Mouse (Mus musculus) testis, adult 2 months (tissue): ENCODE results near the gene Atp10a. TPM values are rescaled to one million over a fixed set of nuclear protein-coding genes. Genes with fewer than 3 reads are reported as not detected.
A peak's percentile ranks its signal among the peaks of the same experiment; 100 is the strongest.

ENCODE experiments used
- H3K27ac ChIP-seq: fragments of 200-500 bp; 2 replicates; pipeline ENCODE4 v1.5.1; 2012; ENCODE audit warnings: low read depth, low read length; ENCODE audit not compliant: control insufficient read depth, insufficient read depth
- H3K27me3 ChIP-seq: fragments of 200-500 bp; 2 replicates; pipeline ENCODE4 v1.6.1; 2012; ENCODE audit warnings: mild to moderate bottlenecking, low read length, moderate library complexity; ENCODE audit not compliant: control insufficient read depth, insufficient read depth
- H3K36me3 ChIP-seq: fragments of 200-500 bp; 2 replicates; pipeline ENCODE4 v1.6.1; 2012; ENCODE audit warnings: mild to moderate bottlenecking, low read length; ENCODE audit not compliant: control insufficient read depth, insufficient read depth
- H3K4me1 ChIP-seq: fragments of 200-500 bp; 2 replicates; pipeline ENCODE4 v1.6.1; 2012; ENCODE audit warnings: low read length; ENCODE audit not compliant: control insufficient read depth, insufficient read depth
- H3K4me3 ChIP-seq: fragments of 200-500 bp; 2 replicates; pipeline ENCODE4 v1.5.1; 2012; ENCODE audit warnings: low read depth, mild to moderate bottlenecking, low read length, moderate library complexity, mixed read lengths; ENCODE audit not compliant: control insufficient read depth
- CTCF ChIP-seq: fragments of 200-500 bp; IDR thresholded peaks from 2 replicates; pipeline ENCODE4 v1.5.1; 2012; ENCODE audit warnings: low read depth, mild to moderate bottlenecking, inconsistent platforms, low read length, moderate library complexity; ENCODE audit not compliant: control insufficient read depth, insufficient read depth, insufficient replicate concordance
- POLR2A ChIP-seq: fragments of 200-500 bp; IDR thresholded peaks from 2 replicates; pipeline ENCODE4 v1.6.1; 2012; ENCODE audit warnings: low read depth, mild to moderate bottlenecking, inconsistent platforms, low read length, moderate library complexity; ENCODE audit not compliant: control insufficient read depth
- polyA plus RNA-seq: library from polyadenylated mRNA; depleted of rRNA; stranded (reverse); fragments of >200 nt; gene quantifications from 2 replicates; pipeline ENCODE4 v1.2.3, GENCODE M21; 2012

The Atp10a gene
- polyA plus RNA-seq, 1 experiment, result 41.0 TPM

- Histone ChIP-seq H3K4me1 (no peaks in the 10 kb centered on the region), H3K4me3 (peak overlapping the region; percentile 11; the same call in 1 of the 2 replicates), H3K27me3 (no peaks in the 10 kb centered on the region), H3K36me3 (no peaks in the 10 kb centered on the region), H3K27ac (no peak overlapping the region)
- no peak for TF ChIP-seq POLR2A
- TF ChIP-seq CTCF, result no peak
These were observed 12.7 kb downstream of the Atp10a start for GRCm38 (mm10) chr7:58668617-58669016.

GRCm38 (mm10) chr7:58676075-58676474 is 20.1 kb downstream of the Atp10a start:
- no peaks in the 10 kb centered on the region for H3K36me3 ChIP-seq
- no peak overlapping the region for H3K27ac ChIP-seq
- no peaks in the 10 kb centered on the region for H3K4me1 ChIP-seq
- H3K4me3 ChIP-seq, result no peak overlapping the region
- TF ChIP-seq CTCF (no peak), POLR2A (no peak)
- no peaks in the 10 kb centered on the region for H3K27me3 ChIP-seq

GRCm38 (mm10) chr7:58677111-58677805 is 21.3 kb downstream of the Atp10a start:
- Histone ChIP-seq H3K27ac (no peak overlapping the region), H3K27me3 (no peaks in the 10 kb centered on the region), H3K4me1 (no peaks in the 10 kb centered on the region), H3K4me3 (no peak overlapping the region), H3K36me3 (no peaks in the 10 kb centered on the region)
- TF ChIP-seq POLR2A (no peak), CTCF (no peak)

DNA sequence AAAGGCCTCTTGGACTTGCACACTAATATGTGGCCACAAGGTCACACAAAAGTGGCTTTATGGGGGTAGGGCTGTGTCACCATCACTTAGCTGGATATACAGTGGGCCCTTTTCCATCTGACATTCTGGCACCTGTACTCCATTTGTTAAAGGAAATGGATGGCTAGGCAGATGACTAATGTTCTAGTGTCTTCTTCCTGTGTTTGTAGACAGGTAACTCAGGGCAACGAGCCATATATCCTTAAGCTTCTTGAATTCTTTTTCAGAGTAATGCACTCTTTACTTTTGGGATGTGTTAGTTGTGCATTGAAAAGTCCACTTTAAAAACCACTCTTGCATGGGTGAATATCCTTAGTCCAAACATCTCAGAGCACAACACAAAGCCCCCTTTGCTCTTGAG is 30.0 kb downstream of the Atp10a start:
- no peak overlapping the region for H3K4me3 ChIP-seq
- no peaks in the 10 kb centered on the region for H3K27me3 ChIP-seq
- H3K27ac ChIP-seq, result no peak overlapping the region
- TF ChIP-seq POLR2A (no peak), CTCF (no peak)
- no peaks in the 10 kb centered on the region for H3K4me1 ChIP-seq
- no peaks in the 10 kb centered on the region for H3K36me3 ChIP-seq

GRCm38 (mm10) chr7:58686573-58686972 is 30.6 kb downstream of the Atp10a start:
- H3K36me3 ChIP-seq, result no peaks in the 10 kb centered on the region
- H3K27me3 ChIP-seq, result no peaks in the 10 kb centered on the region
- H3K4me3 ChIP-seq, result no peak overlapping the region
- no peak overlapping the region for H3K27ac ChIP-seq
- TF ChIP-seq CTCF, result no peak
- TF ChIP-seq POLR2A, result no peak
- H3K4me1 ChIP-seq, result no peaks in the 10 kb centered on the region

DNA sequence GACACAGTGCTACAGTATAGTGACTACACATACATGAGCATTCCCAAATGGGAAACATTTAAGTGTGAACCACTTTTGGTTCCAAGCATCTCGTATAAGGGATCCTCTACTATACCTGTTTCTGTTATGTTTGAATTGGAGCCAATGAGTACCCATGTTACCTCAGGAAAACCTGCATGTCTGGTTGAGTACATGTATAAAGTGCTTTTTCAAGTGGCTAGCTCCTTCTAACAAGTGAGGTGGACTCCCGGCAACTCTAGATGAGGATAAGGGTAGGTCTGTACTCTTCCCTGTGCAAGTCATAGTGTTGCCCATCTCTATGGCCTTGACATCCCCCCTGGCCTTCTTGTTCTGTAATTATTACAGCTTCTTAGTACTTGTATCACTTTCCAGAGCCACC is 31.0 kb downstream of the Atp10a start:
- Histone ChIP-seq H3K36me3 (no peaks in the 10 kb centered on the region), H3K4me1 (no peaks in the 10 kb centered on the region), H3K4me3 (no peak overlapping the region), H3K27me3 (no peaks in the 10 kb centered on the region), H3K27ac (no peak overlapping the region)
- TF ChIP-seq CTCF (no peak), POLR2A (no peak)

- H3K36me3 ChIP-seq, result no peaks in the 10 kb centered on the region
- no peak overlapping the region for H3K4me3 ChIP-seq
- no peaks in the 10 kb centered on the region for H3K27me3 ChIP-seq
- H3K4me1 ChIP-seq, result no peaks in the 10 kb centered on the region
- TF ChIP-seq CTCF (no peak), POLR2A (no peak)
- H3K27ac ChIP-seq, result no peak overlapping the region
These were observed 34.3 kb downstream of the Atp10a start for GRCm38 (mm10) chr7:58690069-58690923.
